Mouse (Mus musculus): ENCODE measurements at regions not wholly inside any gene's neighbourhood (a gene's known extent, or its start where the extent isn't known, plus 50 kb on each side); places are given as distances from the start of the nearest gene placed in this dataset.
"Not testable (repeated sequence)": the region's sequence is repeated elsewhere in the genome, so short reads cannot be mapped to it uniquely, and the experiment has no call there.

- TF ChIP-seq POLR2A (IDR thresholded peaks at IDR 0.05; ENCODE audit: insufficient read depth, low read length); CTCF (IDR thresholded peaks at IDR 0.05; ENCODE audit: low read depth, low read length); EP300 (IDR thresholded peaks at IDR 0.05; ENCODE audit: insufficient read depth, low read depth, low read length): not testable (repeated sequence)
Measured at GRCm38 (mm10) chr3:112242986-112243385, 1015.7 kb downstream of the Amy2a5 start.

Measured in ES-Bruce4 (cell line).